In the genomic region with DNA sequence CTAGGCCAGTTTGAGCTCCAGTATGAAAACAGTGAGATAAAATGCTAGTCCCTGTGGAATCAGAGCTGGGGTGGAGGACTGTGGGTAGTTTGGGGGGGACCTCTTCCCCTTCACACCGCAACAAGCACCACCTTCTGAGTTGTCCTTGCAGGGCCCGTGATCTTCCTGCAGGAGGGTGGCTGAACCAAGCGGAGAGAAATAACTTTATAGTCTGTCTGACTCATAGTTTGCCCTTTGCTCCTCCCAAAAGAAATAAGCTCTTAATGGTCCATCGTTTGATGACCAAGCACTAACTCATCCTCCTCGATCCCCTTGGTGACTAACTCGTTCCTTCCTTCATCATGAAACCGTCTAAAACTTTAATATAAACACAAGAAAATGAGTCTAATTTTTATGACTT, we compare ENCODE assay signal across 24 mouse cellular contexts. TPM values are rescaled to one million over a fixed set of nuclear protein-coding genes. Genes with fewer than 3 reads are reported as not detected.
DNase-seq lines count a peak whose midpoint lies in the region; ATAC-seq and TF ChIP-seq lines count a peak whose summit lies in the region.
"Had no signal": no experiment of that assay in that cellular context is flagged by ENCODE, and none has a peak within 500 bp of the region (broad histone marks: within the 10 kb centered on the region; RNA-seq: fewer than 3 reads in every experiment).

No protein-coding gene starts in this region.

- H3K27ac ChIP-seq in intestine, embryonic 15.5 days = no peak overlapping the region
- H3K27ac ChIP-seq in small intestine, adult 2 months (ENCODE audit: insufficient read depth, low read depth, low read length) = 0 out of 2 replicates have a peak overlapping the region, but pooled peaks have one; percentile 10
- H3K27ac ChIP-seq in hindbrain, embryonic 11.5 days (ENCODE audit: low read depth, low read length) = no peak overlapping the region
- no peak overlapping the region for H3K27ac ChIP-seq in midbrain, embryonic 16.5 days (ENCODE audit: low read length)
- H3K27ac ChIP-seq: embryonic facial prominence, embryonic 15.5 days; forebrain, embryonic 12.5 days; hindbrain, embryonic 14.5 days had no signal

- H3K4me1 ChIP-seq in intestine, embryonic 15.5 days (replicated peaks) = peaks cover 20% of the 10 kb centered on the region
- H3K4me1 ChIP-seq in small intestine, adult 2 months (ENCODE audit: control insufficient read depth, insufficient read depth, insufficient read length, low read length) = peaks cover 15% of the 10 kb centered on the region
- no peaks in the 10 kb centered on the region for H3K4me1 ChIP-seq in hindbrain, embryonic 11.5 days (replicated peaks; ENCODE audit: control insufficient read depth, insufficient read depth, low read length)
- H3K4me1 ChIP-seq in midbrain, embryonic 16.5 days (ENCODE audit: control insufficient read depth, insufficient read depth, low read length) = peaks cover 5% of the 10 kb centered on the region

- H3K27me3 ChIP-seq in C2C12 (ENCODE audit: control insufficient read depth, insufficient read depth, insufficient read length) = no peaks in the 10 kb centered on the region
- H3K27me3 ChIP-seq in intestine, embryonic 15.5 days (replicated peaks) = no peaks in the 10 kb centered on the region
- H3K27me3 ChIP-seq in small intestine, adult 2 months (ENCODE audit: control insufficient read depth, insufficient read depth, low read length) = no peaks in the 10 kb centered on the region
- H3K27me3 ChIP-seq in hindbrain, embryonic 11.5 days (ENCODE audit: control insufficient read depth, insufficient read depth, low read length) = no peaks in the 10 kb centered on the region
- H3K27me3 ChIP-seq in midbrain, embryonic 16.5 days (ENCODE audit: control insufficient read depth, insufficient read depth, low read depth, low read length) = no peaks in the 10 kb centered on the region
- H3K27me3 ChIP-seq: embryonic facial prominence, embryonic 15.5 days; forebrain, embryonic 12.5 days had no signal

- H3K4me2 ChIP-seq in intestine, embryonic 15.5 days (replicated peaks) = no peak overlapping the region
- no peak overlapping the region for H3K4me2 ChIP-seq in hindbrain, embryonic 11.5 days (replicated peaks; ENCODE audit: low read depth, low read length)
- H3K4me2 ChIP-seq in midbrain, embryonic 16.5 days (ENCODE audit: low read length) = no peak overlapping the region
- H3K4me2 ChIP-seq: embryonic facial prominence, embryonic 15.5 days; forebrain, embryonic 12.5 days; hindbrain, embryonic 14.5 days had no signal

- no peak overlapping the region for H3K4me3 ChIP-seq in C2C12 (ENCODE audit: insufficient read depth, poor library complexity, severe bottlenecking)
- H3K4me3 ChIP-seq in intestine, embryonic 15.5 days (replicated peaks) = no peak overlapping the region
- H3K4me3 ChIP-seq in small intestine, adult 2 months (ENCODE audit: low read depth, low read length) = no peak overlapping the region
- no peak overlapping the region for H3K4me3 ChIP-seq in hindbrain, embryonic 11.5 days (ENCODE audit: low read depth, low read length)
- H3K4me3 ChIP-seq in midbrain, embryonic 16.5 days (ENCODE audit: low read depth, low read length) = no peak overlapping the region
- H3K4me3 ChIP-seq: embryonic facial prominence, embryonic 15.5 days; forebrain, embryonic 12.5 days had no signal

- no peaks in the 10 kb centered on the region for H3K36me3 ChIP-seq in C2C12 (ENCODE audit: control insufficient read depth, insufficient read depth)
- H3K36me3 ChIP-seq in intestine, embryonic 15.5 days = no peaks in the 10 kb centered on the region
- no peaks in the 10 kb centered on the region for H3K36me3 ChIP-seq in small intestine, adult 2 months (ENCODE audit: control insufficient read depth, insufficient read depth, low read length)
- no peaks in the 10 kb centered on the region for H3K36me3 ChIP-seq in hindbrain, embryonic 11.5 days (ENCODE audit: control insufficient read depth, insufficient read depth, low read length)
- no peaks in the 10 kb centered on the region for H3K36me3 ChIP-seq in midbrain, embryonic 16.5 days (ENCODE audit: control insufficient read depth, insufficient read depth, low read length)
- H3K36me3 ChIP-seq: embryonic facial prominence, embryonic 15.5 days; forebrain, embryonic 12.5 days had no signal

- ATAC-seq in intestine, embryonic 15.5 days = peak; percentile 28; the same call in 1 of the 2 replicates
- ATAC-seq in hindbrain, embryonic 11.5 days (ENCODE audit: low FRiP score) = no peak
- ATAC-seq in midbrain, embryonic 16.5 days = no peak
- ATAC-seq: forebrain, embryonic 16.5 days had no signal

- no peaks in the 10 kb centered on the region for H3K9me3 ChIP-seq in intestine, embryonic 15.5 days
- no peaks in the 10 kb centered on the region for H3K9me3 ChIP-seq in hindbrain, embryonic 11.5 days (ENCODE audit: control insufficient read depth, low read length)
- H3K9me3 ChIP-seq in midbrain, embryonic 16.5 days (replicated peaks; ENCODE audit: control insufficient read depth, low read length, poor library complexity, severe bottlenecking) = no peaks in the 10 kb centered on the region
- H3K9me3 ChIP-seq: embryonic facial prominence, embryonic 15.5 days; forebrain, embryonic 12.5 days had no signal

- TF ChIP-seq CTCF in C2C12 (IDR thresholded peaks at IDR 0.05; ENCODE audit: control insufficient read depth, insufficient read depth, insufficient read length) = no peak
- TF ChIP-seq CTCF in small intestine, adult 2 months (IDR thresholded peaks at IDR 0.05; ENCODE audit: extremely low read depth, insufficient read length, insufficient replicate concordance, low read depth, low read length) = no peak

- peak; percentile 66 for DNase-seq in adrenal gland, adult 2 months
- no peak for DNase-seq in adrenal gland, adult 8-10 months
- DNase-seq in hindbrain, embryonic 11.5 days (ENCODE audit: low spot score) = no peak
- DNase-seq in right cerebral cortex, postnatal 25 days = no peak
- DNase-seq: B cell, adult 2 months; cerebellum, adult 11 months; cerebellum, adult 8-10 months; cerebellum, postnatal 14 days; embryo, embryonic 11 days; gastrocnemius, postnatal 14 days; heart, adult 11 months; heart, postnatal 10 days; kidney, adult 11 months; kidney, adult 9 months had no signal

- peaks cover 94% of the 10 kb centered on the region for H3K79me2 ChIP-seq in C2C12 (ENCODE audit: control insufficient read depth, insufficient read depth)

- H3K79me3 ChIP-seq in C2C12 (ENCODE audit: low read depth) = peaks cover 88% of the 10 kb centered on the region

- no peak overlapping the region for H3K9ac ChIP-seq in intestine, embryonic 15.5 days
- no peak overlapping the region for H3K9ac ChIP-seq in hindbrain, embryonic 11.5 days (ENCODE audit: low read depth, low read length)
- H3K9ac ChIP-seq in midbrain, embryonic 16.5 days (ENCODE audit: low read depth, low read length) = no peak overlapping the region
- H3K9ac ChIP-seq: embryonic facial prominence, embryonic 15.5 days; forebrain, embryonic 12.5 days; hindbrain, embryonic 14.5 days had no signal

- TF ChIP-seq POLR2A in small intestine, adult 2 months (IDR thresholded peaks at IDR 0.05; ENCODE audit: low read depth, low read length) = no peak

- H3ac ChIP-seq in C2C12 (ENCODE audit: control insufficient read depth, insufficient read length, low read depth) = no peak overlapping the region

- 65% methylated on average over 7 of the region's 7 CpGs for WGBS in intestine, embryonic 15.5 days
- 30% methylated on average over 7 of the region's 7 CpGs for WGBS in small intestine, adult 2 months
- WGBS in hindbrain, embryonic 11.5 days = 92% methylated on average over 7 of the region's 7 CpGs
- WGBS in midbrain, embryonic 16.5 days = 97% methylated on average over 7 of the region's 7 CpGs

TF ChIP-seq in C2C12, 6 proteins besides CTCF, POLR2A, EP300 and RAD21:
- TF ChIP-seq CEBPB (IDR thresholded peaks at IDR 0.05; ENCODE audit: low read depth) (no peak), FOSL1 (IDR thresholded peaks at IDR 0.05; ENCODE audit: insufficient read depth, low read length, poor library complexity, severe bottlenecking) (peak; percentile 90)

RNA-seq across cellular contexts. Expression of gene Acvr1, which starts 20.7 kb away (rescaled TPM):
- 10 to 100 TPM; 34.1 to 40.5 TPM for total RNA-seq in adrenal gland, adult 2 months (2021)
- 6.9 and 8.6 TPM in 2 replicates for polyA plus RNA-seq in adrenal gland, adult 2 months (2012; rRNA removed)
- 10 to 100 TPM; 32.9 to 91.3 (median 59.6) TPM for total RNA-seq in adrenal gland, adult 8-10 months (2022)
- polyA plus RNA-seq in C2C12 (2012; fragmentation: generic; extraction: Trizol) = 37.2 TPM
- 4.9 and 5.2 TPM in 2 replicates for polyA plus RNA-seq in intestine, embryonic 15.5 days (2015; fragmentation: Nextera tagmentation; extraction: Ambion mirVana)
- 1.2 and 3.1 TPM in 2 replicates for polyA plus RNA-seq in small intestine, adult 2 months (2012; rRNA removed)
- polyA plus RNA-seq in hindbrain, embryonic 11.5 days (2014; fragmentation: Nextera tagmentation; extraction: Ambion mirVana) = 5.8 and 6.0 TPM in 2 replicates
- 4.4 and 4.9 TPM in 2 replicates for polyA plus RNA-seq in midbrain, embryonic 16.5 days (2015; fragmentation: Nextera tagmentation; extraction: Ambion mirVana)
- total RNA-seq: MEL had no signal

RNA-seq across cellular contexts. Expression of gene Upp2, which starts 20.8 kb away (rescaled TPM):
- 10 to 100 TPM; 14.5 to 16.7 TPM for total RNA-seq in adrenal gland, adult 2 months (2021)
- 7.5 and 11.3 TPM in 2 replicates for polyA plus RNA-seq in adrenal gland, adult 2 months (2012; rRNA removed)
- 10 to 100 TPM; 11.2 to 25.6 (median 20.1) TPM for total RNA-seq in adrenal gland, adult 8-10 months (2022)
- polyA plus RNA-seq in C2C12 (2012; fragmentation: generic; extraction: Trizol) = 7.3 TPM
- 5.2 and 5.5 TPM in 2 replicates for polyA plus RNA-seq in intestine, embryonic 15.5 days (2015; fragmentation: Nextera tagmentation; extraction: Ambion mirVana)
- 4.0 and 7.6 TPM in 2 replicates for polyA plus RNA-seq in small intestine, adult 2 months (2012; rRNA removed)
- 5.9 and 6.3 TPM in 2 replicates for polyA plus RNA-seq in hindbrain, embryonic 11.5 days (2014; fragmentation: Nextera tagmentation; extraction: Ambion mirVana)
- 14.3 and 16.6 TPM in 2 replicates for polyA plus RNA-seq in midbrain, embryonic 16.5 days (2015; fragmentation: Nextera tagmentation; extraction: Ambion mirVana)
- total RNA-seq: hematopoietic stem cell, adult 5-6 weeks; MEL had no signal
